Mouse (Mus musculus) R1 (cell line): ENCODE data around the gene Btf3.
A peak's percentile ranks its signal among the peaks of the same experiment; 100 is the strongest.

ENCODE experiments used
- DNase-seq: peaks from one replicate; pipeline ENCODE4 v3.0.0-alpha.2; 2018; ENCODE audit warnings: low read depth, low spot score

Btf3 gene

GRCm38 (mm10) chr13:98316480-98317245, at the start of gene Btf3:
Gene Btf3 (minus strand): TSS chr13:98317006.
- peak; percentile 94 for DNase-seq

- DNase-seq: peak; percentile 58
Measured at GRCm38 (mm10) chr13:98365766-98366421, 49.1 kb upstream of the Btf3 start.

- peak; percentile 7 for DNase-seq
Measured at GRCm38 (mm10) chr13:98365081-98365480, 48.3 kb upstream of the Btf3 start.

GRCm38 (mm10) chr13:98363046-98363445, 46.2 kb upstream of the Btf3 start:
- DNase-seq: no peak

GRCm38 (mm10) chr13:98361161-98361560, 44.4 kb upstream of the Btf3 start:
- no peak for DNase-seq

GRCm38 (mm10) chr13:98360391-98360790, 43.6 kb upstream of the Btf3 start:
- DNase-seq: no peak

GRCm38 (mm10) chr13:98359337-98359736, 42.5 kb upstream of the Btf3 start:
- DNase-seq: peak; percentile 16

- peak; percentile 59 for DNase-seq
Measured at GRCm38 (mm10) chr13:98358424-98359181, 41.8 kb upstream of the Btf3 start.

GRCm38 (mm10) chr13:98357433-98358423, 40.9 kb upstream of the Btf3 start:
- peak; percentile 18 for DNase-seq

- DNase-seq: no peak
Measured at GRCm38 (mm10) chr13:98356973-98357425, 40.2 kb upstream of the Btf3 start.

- DNase-seq: no peak
Measured at GRCm38 (mm10) chr13:98356176-98356972, 39.6 kb upstream of the Btf3 start.

- DNase-seq: peak; percentile 24
Measured at GRCm38 (mm10) chr13:98355559-98356111, 38.8 kb upstream of the Btf3 start.

- peak; percentile 58 for DNase-seq
Measured at GRCm38 (mm10) chr13:98354871-98355558, 38.2 kb upstream of the Btf3 start.

GRCm38 (mm10) chr13:98354090-98354801, 37.4 kb upstream of the Btf3 start, which contains the start of gene Foxd1:
Gene Foxd1 (plus strand): TSS chr13:98354242.
- DNase-seq: peak; percentile 83

- DNase-seq: no peak
Measured at GRCm38 (mm10) chr13:98353709-98354089, 36.9 kb upstream of the Btf3 start.

- no peak for DNase-seq
Measured at GRCm38 (mm10) chr13:98352381-98352975, 35.7 kb upstream of the Btf3 start.

- peak; percentile 63 for DNase-seq
Measured at GRCm38 (mm10) chr13:98351527-98351926, 34.7 kb upstream of the Btf3 start.

GRCm38 (mm10) chr13:98349491-98349890, 32.7 kb upstream of the Btf3 start:
- no peak for DNase-seq
